Mouse (Mus musculus): Measurements from ENCODE around the gene Gm2035. TPM values are rescaled to one million over a fixed set of nuclear protein-coding genes. Genes with fewer than 3 reads are reported as not detected.
"Not testable (repeated sequence)": the region's sequence is repeated elsewhere in the genome, so short reads cannot be mapped to it uniquely, and the experiment has no call there.

Gm2035 gene
- polyA plus RNA-seq (2014; fragmentation: Nextera tagmentation; extraction: Ambion mirVana): not detected in 2 replicates

GRCm38 (mm10) chr12:87919721-87920120, at the start of gene Gm2035:
Gene Gm2035, minus strand, starts transcription at chr12:87919857.
- not testable (repeated sequence) for H3K4me1 ChIP-seq (ENCODE audit: control insufficient read depth, insufficient read depth, low read length); H3K9me3 ChIP-seq (ENCODE audit: control insufficient read depth, low read length); DNase-seq (ENCODE audit: low spot score); H3K4me2 ChIP-seq (ENCODE audit: low read depth, low read length); H3K36me3 ChIP-seq (ENCODE audit: control insufficient read depth, insufficient read depth, low read length); ATAC-seq (ENCODE audit: low read depth); H3K27me3 ChIP-seq (replicated peaks; ENCODE audit: control insufficient read depth, insufficient read depth, low read length); H3K27ac ChIP-seq (replicated peaks; ENCODE audit: low read depth, low read length); H3K4me3 ChIP-seq (ENCODE audit: low read depth, low read length); H3K9ac ChIP-seq (ENCODE audit: low read depth, low read length)
- WGBS: 75% methylated on average over 2 of the region's 2 CpGs

GRCm38 (mm10) chr12:87953780-87954179, 34.1 kb upstream of the Gm2035 start, which contains the start of gene Gm2042:
Gene Gm2042, plus strand, starts transcription at chr12:87954080.
- not testable (repeated sequence) for DNase-seq (ENCODE audit: low spot score); H3K36me3 ChIP-seq (ENCODE audit: control insufficient read depth, insufficient read depth, low read length); H3K4me2 ChIP-seq (ENCODE audit: low read depth, low read length); H3K27me3 ChIP-seq (replicated peaks; ENCODE audit: control insufficient read depth, insufficient read depth, low read length); H3K4me1 ChIP-seq (ENCODE audit: control insufficient read depth, insufficient read depth, low read length); H3K4me3 ChIP-seq (ENCODE audit: low read depth, low read length); ATAC-seq (ENCODE audit: low read depth); H3K27ac ChIP-seq (replicated peaks; ENCODE audit: low read depth, low read length); H3K9me3 ChIP-seq (ENCODE audit: control insufficient read depth, low read length); H3K9ac ChIP-seq (ENCODE audit: low read depth, low read length)
- WGBS: 89% methylated on average over 2 of the region's 2 CpGs

GRCm38 (mm10) chr12:87895070-87895469, 24.6 kb downstream of the Gm2035 start, which contains the start of gene Gm2022:
Gene Gm2022, plus strand, starts transcription at chr12:87895370.
- ATAC-seq (ENCODE audit: low read depth); H3K4me2 ChIP-seq (ENCODE audit: low read depth, low read length); H3K36me3 ChIP-seq (ENCODE audit: control insufficient read depth, insufficient read depth, low read length); DNase-seq (ENCODE audit: low spot score); H3K4me1 ChIP-seq (ENCODE audit: control insufficient read depth, insufficient read depth, low read length); H3K4me3 ChIP-seq (ENCODE audit: low read depth, low read length); H3K27me3 ChIP-seq (replicated peaks; ENCODE audit: control insufficient read depth, insufficient read depth, low read length); H3K9me3 ChIP-seq (ENCODE audit: control insufficient read depth, low read length); H3K9ac ChIP-seq (ENCODE audit: low read depth, low read length); H3K27ac ChIP-seq (replicated peaks; ENCODE audit: low read depth, low read length): not testable (repeated sequence)
- 100% methylated on average over 1 of the region's 1 CpGs for WGBS

GRCm38 (mm10) chr12:87873772-87874171, 45.9 kb downstream of the Gm2035 start, which contains the start of gene Gm2016:
Gene Gm2016, plus strand, starts transcription at chr12:87874072.
- H3K4me1 ChIP-seq (ENCODE audit: control insufficient read depth, insufficient read depth, low read length); H3K4me3 ChIP-seq (ENCODE audit: low read depth, low read length); ATAC-seq (ENCODE audit: low read depth); H3K9me3 ChIP-seq (ENCODE audit: control insufficient read depth, low read length); H3K27ac ChIP-seq (replicated peaks; ENCODE audit: low read depth, low read length); H3K27me3 ChIP-seq (replicated peaks; ENCODE audit: control insufficient read depth, insufficient read depth, low read length); H3K4me2 ChIP-seq (ENCODE audit: low read depth, low read length); DNase-seq (ENCODE audit: low spot score); H3K36me3 ChIP-seq (ENCODE audit: control insufficient read depth, insufficient read depth, low read length); H3K9ac ChIP-seq (ENCODE audit: low read depth, low read length): not testable (repeated sequence)
- WGBS: 74% methylated on average over 5 of the region's 5 CpGs

Other genes starting within 250 kb of the Gm2035 start
- gene Gm21319, start 144.1 kb downstream of the Gm2035 start, polyA plus RNA-seq (2014; fragmentation: Nextera tagmentation; extraction: Ambion mirVana): not detected in 2 replicates
- gene Gm21936, start 124.3 kb downstream of the Gm2035 start, polyA plus RNA-seq (2014; fragmentation: Nextera tagmentation; extraction: Ambion mirVana): not detected in 2 replicates
- not detected in 2 replicates for gene BB287469, start 103.3 kb downstream of the Gm2035 start, polyA plus RNA-seq (2014; fragmentation: Nextera tagmentation; extraction: Ambion mirVana)
- gene Gm2001, start 77.5 kb downstream of the Gm2035 start, polyA plus RNA-seq (2014; fragmentation: Nextera tagmentation; extraction: Ambion mirVana): not detected in 2 replicates
- not detected in 2 replicates for gene Gm2016, start 45.8 kb downstream of the Gm2035 start, polyA plus RNA-seq (2014; fragmentation: Nextera tagmentation; extraction: Ambion mirVana)
- gene Gm2022, start 24.5 kb downstream of the Gm2035 start, polyA plus RNA-seq (2014; fragmentation: Nextera tagmentation; extraction: Ambion mirVana): not detected in 2 replicates
- gene Gm2042, start 34.2 kb upstream of the Gm2035 start, polyA plus RNA-seq (2014; fragmentation: Nextera tagmentation; extraction: Ambion mirVana): not detected in 2 replicates
- not detected in 2 replicates for gene Gm2075, start 92.0 kb upstream of the Gm2035 start, polyA plus RNA-seq (2014; fragmentation: Nextera tagmentation; extraction: Ambion mirVana)
- not detected in 2 replicates for gene Gm6803, start 98.9 kb upstream of the Gm2035 start, polyA plus RNA-seq (2014; fragmentation: Nextera tagmentation; extraction: Ambion mirVana)
- gene Gm2056, start 107.1 kb upstream of the Gm2035 start, polyA plus RNA-seq (2014; fragmentation: Nextera tagmentation; extraction: Ambion mirVana): not detected in 2 replicates
- gene Gm16368, start 163.8 kb upstream of the Gm2035 start, polyA plus RNA-seq (2014; fragmentation: Nextera tagmentation; extraction: Ambion mirVana): not detected in 2 replicates

Measured in embryonic facial prominence, embryonic 14.5 days (tissue).